Mouse (Mus musculus) liver, adult 2 months (tissue): ENCODE results near the gene Endou. TPM values are rescaled to one million over a fixed set of nuclear protein-coding genes. Genes with fewer than 3 reads are reported as not detected.
"Not testable (repeated sequence)": the region's sequence is repeated elsewhere in the genome, so short reads cannot be mapped to it uniquely, and the experiment has no call there.

Source experiments
- DNase-seq: peaks from one replicate; pipeline ENCODE4 v3.0.0-alpha.2; 2011; ENCODE audit warnings: low read depth, low spot score; ENCODE audit errors: extremely low read depth
- H3K27ac ChIP-seq: fragments of 200-500 bp; replicated peaks from 2 replicates; pipeline ENCODE4 v1.5.1; 2012; ENCODE audit warnings: low read depth, mild to moderate bottlenecking, control low read depth, inconsistent platforms, low read length; ENCODE audit not compliant: insufficient read depth
- H3K27me3 ChIP-seq: fragments of 200-500 bp; 2 replicates; pipeline ENCODE4 v1.6.1; 2012; ENCODE audit warnings: mild to moderate bottlenecking, moderate library complexity, low read length, inconsistent platforms; ENCODE audit not compliant: control insufficient read depth, insufficient read depth
- H3K36me3 ChIP-seq: fragments of 200-500 bp; 2 replicates; pipeline ENCODE4 v1.6.1; 2012; ENCODE audit warnings: low read length, inconsistent platforms; ENCODE audit not compliant: control insufficient read depth, insufficient read depth
- H3K4me1 ChIP-seq: fragments of 200-500 bp; 2 replicates; pipeline ENCODE4 v1.6.1; 2011; ENCODE audit warnings: low read length; ENCODE audit not compliant: control insufficient read depth, insufficient read depth
- H3K4me3 ChIP-seq: fragments of 200-500 bp; 2 replicates; pipeline ENCODE4 v1.5.1; 2011; ENCODE audit warnings: low read depth, mild to moderate bottlenecking, control low read depth, low read length, moderate library complexity; ENCODE audit not compliant: insufficient read depth
- H3K79me2 ChIP-seq: fragments of 200-500 bp; 2 replicates; pipeline ENCODE4 v1.6.1; 2012; ENCODE audit warnings: inconsistent platforms, mild to moderate bottlenecking, low read length, moderate library complexity; ENCODE audit not compliant: control insufficient read depth, insufficient read depth
- H3K9ac ChIP-seq: fragments of 200-500 bp; 2 replicates; pipeline ENCODE4 v1.6.1; 2012; ENCODE audit warnings: low read depth, mild to moderate bottlenecking, control low read depth, inconsistent platforms, low read length
- CTCF ChIP-seq: fragments of 200-500 bp; IDR thresholded peaks from 2 replicates; pipeline ENCODE4 v1.5.1; 2011; ENCODE audit warnings: low read depth, low read length, control low read depth
- POLR2A ChIP-seq: fragments of 200-500 bp; IDR thresholded peaks from 2 replicates; pipeline ENCODE4 v1.6.1; 2011; ENCODE audit warnings: low read length, control low read depth; ENCODE audit not compliant: insufficient read depth; ENCODE audit errors: extremely low read depth
- WGBS: fragments of 180-500 bp; shearing (Covaris S2); methylation state at CpG from one replicate; pipeline ENCODE4 v1.1.7; 2018; 5-methylcytosine and 5-hydroxymethylcytosine counted together
- polyA plus RNA-seq: library from polyadenylated mRNA; depleted of rRNA; stranded (reverse); fragments of >200 nt; gene quantifications from 2 replicates; pipeline ENCODE4 v1.2.3, GENCODE M21; 2012
- total RNA-seq: library from RNA; depleted of rRNA; stranded (reverse); fragments of >200 nt; gene quantifications from 2 replicates; pipeline ENCODE4 v1.2.3, GENCODE M21; 2014

Gene Endou
- total and polyA plus RNA-seq, 2 experiments = 0.32 to 0.55 TPM

GRCm38 (mm10) chr15:97675927-97676326, 55.2 kb downstream of the Endou start:
- Histone ChIP-seq H3K4me1 (peaks cover 5% of the 10 kb centered on the region), H3K4me3 (no peak overlapping the region), H3K36me3 (peaks cover 24% of the 10 kb centered on the region), H3K9ac (no peak overlapping the region), H3K27ac (no peak overlapping the region), H3K27me3 (no peaks in the 10 kb centered on the region), H3K79me2 (no peaks in the 10 kb centered on the region)
- TF ChIP-seq CTCF = no peak
- WGBS = 95% methylated on average over 13 of the region's 13 CpGs
- no peak for DNase-seq

- TF ChIP-seq CTCF (no peak), POLR2A (no peak)
- Histone ChIP-seq H3K27ac (no peak overlapping the region), H3K4me3 (no peak overlapping the region), H3K36me3 (peaks cover 24% of the 10 kb centered on the region), H3K4me1 (no peaks in the 10 kb centered on the region), H3K9ac (no peak overlapping the region), H3K79me2 (no peaks in the 10 kb centered on the region), H3K27me3 (no peaks in the 10 kb centered on the region)
- 77% methylated on average over 4 of the region's 4 CpGs for WGBS
- no peak for DNase-seq
These were observed 56.7 kb downstream of the Endou start for GRCm38 (mm10) chr15:97674423-97674822.

GRCm38 (mm10) chr15:97673256-97674000, 57.7 kb downstream of the Endou start:
- 89% methylated on average over 7 of the region's 7 CpGs for WGBS
- no peak overlapping the region for H3K9ac ChIP-seq
- no peak for TF ChIP-seq POLR2A
- TF ChIP-seq CTCF = no peak
- H3K36me3 ChIP-seq = peaks cover 21% of the 10 kb centered on the region
- no peaks in the 10 kb centered on the region for H3K4me1 ChIP-seq
- H3K27me3 ChIP-seq = no peaks in the 10 kb centered on the region
- no peak overlapping the region for H3K4me3 ChIP-seq
- H3K79me2 ChIP-seq = no peaks in the 10 kb centered on the region
- H3K27ac ChIP-seq = no peak overlapping the region
- DNase-seq = no peak

- no peak for DNase-seq
- Histone ChIP-seq H3K4me1 (no peaks in the 10 kb centered on the region), H3K27ac (no peak overlapping the region), H3K27me3 (no peaks in the 10 kb centered on the region), H3K9ac (no peak overlapping the region), H3K36me3 (peaks cover 12% of the 10 kb centered on the region; the same call in 1 of the 2 replicates), H3K79me2 (no peaks in the 10 kb centered on the region), H3K4me3 (no peak overlapping the region)
- TF ChIP-seq CTCF (no peak), POLR2A (no peak)
- 87% methylated on average over 9 of the region's 9 CpGs for WGBS
These were observed 58.9 kb downstream of the Endou start for GRCm38 (mm10) chr15:97672211-97672765.

DNA sequence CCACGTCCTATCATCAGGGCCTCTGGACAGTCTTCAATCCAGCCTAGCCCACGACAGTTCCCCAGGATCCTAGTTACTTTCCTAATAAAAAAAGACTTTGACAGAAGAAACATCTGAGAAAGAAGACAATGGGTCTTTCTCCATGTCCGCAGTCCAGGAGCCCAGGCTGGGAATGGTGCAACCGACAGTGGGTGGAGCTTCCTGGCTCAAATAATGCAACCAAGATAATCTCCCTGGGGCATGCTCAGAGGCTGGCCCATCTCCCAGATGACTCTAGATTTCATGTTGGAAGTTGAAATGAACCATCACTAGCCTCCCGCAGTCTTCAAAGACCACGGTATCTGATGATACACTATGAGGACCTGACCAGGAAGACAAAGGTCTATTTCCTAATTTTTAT, 60.6 kb downstream of the Endou start:
- Histone ChIP-seq H3K4me3 (no peak overlapping the region), H3K79me2 (no peaks in the 10 kb centered on the region), H3K27me3 (no peaks in the 10 kb centered on the region), H3K4me1 (no peaks in the 10 kb centered on the region), H3K27ac (no peak overlapping the region), H3K9ac (no peak overlapping the region), H3K36me3 (peaks cover 6% of the 10 kb centered on the region; the same call in 1 of the 2 replicates)
- WGBS = 53% methylated on average over 6 of the region's 6 CpGs
- no peak for DNase-seq
- no peak for TF ChIP-seq POLR2A
- no peak for TF ChIP-seq CTCF

DNA sequence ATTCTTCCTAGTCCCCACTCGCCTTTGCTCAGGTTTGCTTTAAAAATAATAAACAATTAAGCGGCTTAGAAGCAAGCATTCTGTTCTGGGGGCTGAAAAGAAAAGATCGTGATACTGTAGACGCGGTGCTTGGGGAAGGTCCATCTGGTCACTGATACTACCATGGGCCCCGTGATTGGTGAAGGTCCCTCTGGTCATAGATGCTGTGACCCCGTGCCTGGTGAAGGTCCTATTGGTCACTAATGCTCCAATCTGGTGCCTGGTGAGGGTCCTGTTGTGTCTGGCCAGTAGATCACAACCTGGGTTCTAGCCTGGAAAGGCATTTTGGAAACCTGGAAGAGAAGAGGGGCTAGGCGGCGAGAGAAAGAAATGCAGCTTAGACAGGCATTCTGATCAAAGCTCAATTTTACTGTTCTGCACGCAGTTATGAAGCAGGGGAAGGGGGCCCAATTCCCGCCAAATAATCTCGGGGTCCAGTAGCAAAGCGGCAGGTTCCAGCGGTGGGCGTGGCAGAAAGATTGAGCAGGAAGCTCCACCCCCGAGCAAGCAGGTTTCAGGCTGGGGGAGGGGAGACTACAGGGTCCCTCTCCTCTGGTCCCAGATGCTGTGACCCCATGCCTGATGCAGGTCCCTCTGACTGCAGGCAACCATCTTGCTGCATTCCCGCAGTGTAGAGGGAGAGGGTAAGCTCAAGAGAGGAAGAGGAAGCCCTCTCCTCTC, 62.8 kb downstream of the Endou start:
- H3K4me1 ChIP-seq, H3K4me3 ChIP-seq: not testable (repeated sequence)
- WGBS = 81% methylated on average over 16 of the region's 17 CpGs

More for the DNA sequence above, 62.8 kb downstream of the Endou start:
- H3K9ac ChIP-seq, H3K27ac ChIP-seq, H3K79me2 ChIP-seq, H3K27me3 ChIP-seq, H3K36me3 ChIP-seq, DNase-seq: not testable (repeated sequence)
